27 mouse cellular contexts compared by ENCODE assay signal in the genomic region with DNA sequence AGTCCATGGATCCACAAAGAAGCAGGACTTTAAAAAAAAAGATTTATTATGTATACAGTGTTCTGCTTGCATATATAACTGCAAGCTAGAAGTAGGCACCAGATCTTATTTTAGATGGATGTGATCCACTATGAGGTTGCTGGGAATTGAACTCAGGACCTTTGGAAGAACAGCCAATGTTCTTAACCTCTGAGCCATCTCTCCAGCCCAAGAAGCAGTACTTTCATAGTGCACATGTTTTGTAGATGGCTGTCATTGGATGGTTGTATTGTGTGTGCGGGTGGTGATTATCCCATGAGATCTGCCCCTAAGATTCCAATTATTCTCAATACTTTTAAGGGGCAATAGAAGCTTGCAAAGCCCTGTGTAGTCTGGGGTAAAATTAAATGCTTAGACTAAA.
"Had no signal": no experiment of that assay in that cellular context is flagged by ENCODE, and none has a peak within 500 bp of the region (broad histone marks: within the 10 kb centered on the region; RNA-seq: fewer than 3 reads in every experiment).

No protein-coding gene starts in this region.

- H3K9ac ChIP-seq: embryonic facial prominence, embryonic 12.5 days; embryonic facial prominence, embryonic 13.5 days; embryonic facial prominence, embryonic 15.5 days; forebrain, embryonic 12.5 days; forebrain, embryonic 13.5 days; forebrain, embryonic 15.5 days; forebrain, postnatal 0 days had no signal

- H3K4me1 ChIP-seq: forebrain, embryonic 12.5 days; forebrain, embryonic 13.5 days; forebrain, embryonic 15.5 days had no signal

- H3K27ac ChIP-seq: embryonic facial prominence, embryonic 10.5 days; embryonic facial prominence, embryonic 12.5 days; embryonic facial prominence, embryonic 13.5 days; embryonic facial prominence, embryonic 15.5 days; forebrain, embryonic 10.5 days; forebrain, embryonic 12.5 days; forebrain, embryonic 13.5 days; forebrain, embryonic 15.5 days had no signal

- DNase-seq: cerebellum, adult 9-10 months; cerebellum, adult 9-11 months; cerebellum, postnatal 10 days; cerebellum, postnatal 14 days; cerebellum, postnatal 25 days; cerebellum, postnatal 36 days; embryo, embryonic 11 days; forebrain, postnatal 0 days; gastrocnemius, adult 2 months; gastrocnemius, postnatal 10 days; gastrocnemius, postnatal 14 days; gastrocnemius, postnatal 25 days; gastrocnemius, postnatal 36 days; heart, adult 11 months; heart, adult 18-20 months; heart, adult 2 months had no signal

- H3K4me3 ChIP-seq: embryonic facial prominence, embryonic 10.5 days; embryonic facial prominence, embryonic 12.5 days; embryonic facial prominence, embryonic 13.5 days; embryonic facial prominence, embryonic 15.5 days; erythroblast, embryonic 14.5 days; forebrain, embryonic 10.5 days; forebrain, embryonic 12.5 days; forebrain, embryonic 13.5 days; forebrain, embryonic 15.5 days; gastrocnemius, adult 2 months; heart, adult 2 months had no signal

- H3K27me3 ChIP-seq: embryonic facial prominence, embryonic 12.5 days; embryonic facial prominence, embryonic 13.5 days; embryonic facial prominence, embryonic 15.5 days; forebrain, embryonic 12.5 days; forebrain, embryonic 13.5 days; forebrain, embryonic 15.5 days had no signal

- H3K4me2 ChIP-seq: embryonic facial prominence, embryonic 12.5 days; embryonic facial prominence, embryonic 13.5 days; embryonic facial prominence, embryonic 15.5 days; forebrain, embryonic 12.5 days; forebrain, embryonic 13.5 days; forebrain, embryonic 15.5 days had no signal

- ATAC-seq: forebrain, embryonic 13.5 days; forebrain, embryonic 14.5 days; forebrain, embryonic 15.5 days; forebrain, embryonic 16.5 days; forebrain, postnatal 0 days had no signal

- H3K9me3 ChIP-seq: embryonic facial prominence, embryonic 10.5 days; embryonic facial prominence, embryonic 12.5 days; embryonic facial prominence, embryonic 13.5 days; embryonic facial prominence, embryonic 15.5 days; forebrain, embryonic 12.5 days; forebrain, embryonic 15.5 days had no signal

- H3K36me3 ChIP-seq: embryonic facial prominence, embryonic 15.5 days had no signal
